Mouse (Mus musculus) gastrocnemius, postnatal 25 days (tissue): ENCODE measurements around the gene Gp2. TPM values are rescaled to one million over a fixed set of nuclear protein-coding genes. Genes with fewer than 3 reads are reported as not detected.

Source experiments
- DNase-seq: peaks from one replicate; pipeline ENCODE4 v3.0.0; 2022
- long read RNA-seq, 2 experiments: library from polyadenylated mRNA; stranded (forward); transcript quantifications; one replicate each; pipeline ENCODE4 v2.0.0; 2021
- total RNA-seq, 2 experiments: library from RNA; stranded (reverse); gene quantifications; 1 replicate in 1 of 2; 2 replicates in 1 of 2; pipeline ENCODE4 v1.2.3; 2021

Gp2 gene
- not detected for total RNA-seq
- long read RNA-seq, experiment 1, result 0 reads
- long read RNA-seq, experiment 2, result 0 reads

DNA sequence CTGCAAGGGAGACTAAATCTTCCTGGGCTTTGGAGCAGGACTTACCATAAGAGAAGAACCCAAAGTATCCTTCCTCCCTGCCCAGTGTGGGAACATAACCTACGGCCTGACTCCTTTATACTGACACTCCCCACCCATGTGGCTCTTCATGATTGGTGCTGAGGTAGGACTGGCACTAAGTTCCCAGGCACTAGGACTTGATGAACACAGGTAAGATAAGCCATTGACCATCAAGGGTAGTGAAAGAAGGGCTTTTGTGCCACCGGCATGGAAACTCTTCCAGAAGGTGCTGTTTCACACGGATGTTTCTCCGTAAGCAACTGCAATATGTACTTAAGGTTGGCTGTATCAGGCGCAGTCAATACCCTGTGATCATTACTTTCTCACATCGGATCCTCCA lies at the start of gene Gp2:
Gene Gp2 (minus strand): TSS at position 101 of the 400 bp plus-strand sequence.
- no peak for DNase-seq

DNA sequence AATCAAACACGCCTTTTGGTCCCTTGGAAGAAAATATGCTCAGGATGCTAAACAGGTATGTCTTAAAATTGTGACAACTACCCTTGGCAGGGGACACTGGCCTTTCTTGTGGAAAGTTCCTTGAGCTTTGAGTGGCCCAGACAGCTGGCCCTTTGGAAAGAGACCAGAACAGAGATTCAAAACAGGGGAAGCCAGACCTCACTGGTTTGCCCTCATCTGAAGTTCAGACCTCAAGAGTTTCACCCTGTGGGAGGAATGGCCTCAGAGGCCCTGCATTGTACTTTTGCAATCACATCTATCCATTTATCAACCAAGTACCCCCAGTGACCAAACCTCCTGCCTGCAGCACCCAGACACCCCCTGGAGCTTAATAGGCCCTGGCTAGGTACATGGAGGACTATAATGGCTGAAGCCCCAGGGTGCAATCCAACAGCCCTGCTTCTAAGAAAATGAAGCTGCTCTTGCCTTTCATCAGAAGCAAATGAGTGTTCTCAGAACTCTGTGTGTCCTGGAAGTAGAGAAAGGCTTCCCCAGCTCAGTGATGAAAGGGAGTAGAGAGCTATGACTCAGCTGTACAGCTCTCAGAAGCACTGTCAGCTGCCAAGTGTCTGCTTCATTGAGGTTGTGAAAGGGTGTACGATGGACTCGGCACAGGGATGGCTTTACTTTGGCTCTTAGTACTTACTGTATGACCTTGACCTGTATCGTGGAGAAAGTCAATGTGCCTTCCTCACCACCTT lies 31.1 kb upstream of the Gp2 start:
- DNase-seq, result no peak

DNA sequence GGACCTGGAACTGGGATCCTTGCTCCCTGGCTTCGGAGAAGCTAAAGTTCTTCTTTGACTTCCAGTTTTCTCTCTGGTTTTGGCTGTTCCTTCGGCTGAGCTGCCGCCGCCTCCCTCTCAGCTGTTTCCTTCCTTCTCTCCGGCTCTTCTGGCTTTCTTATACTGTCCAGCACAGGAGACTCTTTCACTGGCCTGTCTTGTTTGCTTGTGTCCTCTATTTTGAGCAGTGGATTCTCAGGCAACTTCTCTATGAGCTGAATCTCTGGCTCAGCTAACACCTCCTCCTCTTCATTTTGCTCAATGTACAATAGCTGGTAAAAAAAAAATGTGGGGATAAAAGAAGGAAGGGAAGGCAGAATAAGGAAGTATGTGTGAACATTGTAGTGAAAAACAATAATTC lies 27.6 kb upstream of the Gp2 start:
- no peak for DNase-seq

DNA sequence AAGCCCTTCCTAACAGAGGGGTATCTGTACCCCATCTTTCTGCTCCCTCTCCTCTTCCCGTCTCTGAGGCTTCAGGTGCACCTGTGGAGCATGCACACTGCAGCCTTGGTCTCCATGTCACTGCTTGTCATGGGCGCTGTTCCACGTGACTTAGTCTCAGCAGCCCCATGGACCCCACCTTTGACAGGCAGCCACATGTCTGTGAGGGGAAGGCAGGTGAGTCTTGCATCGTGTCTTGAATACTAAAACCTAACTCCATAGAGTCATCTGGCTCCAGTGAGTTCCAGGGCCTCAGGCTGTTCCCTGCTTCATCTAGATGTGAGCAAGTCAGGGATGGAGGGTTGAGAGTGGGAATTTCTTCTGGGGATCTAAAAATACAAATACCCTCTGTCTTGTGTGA lies 25.1 kb upstream of the Gp2 start:
- DNase-seq, result no peak

DNA sequence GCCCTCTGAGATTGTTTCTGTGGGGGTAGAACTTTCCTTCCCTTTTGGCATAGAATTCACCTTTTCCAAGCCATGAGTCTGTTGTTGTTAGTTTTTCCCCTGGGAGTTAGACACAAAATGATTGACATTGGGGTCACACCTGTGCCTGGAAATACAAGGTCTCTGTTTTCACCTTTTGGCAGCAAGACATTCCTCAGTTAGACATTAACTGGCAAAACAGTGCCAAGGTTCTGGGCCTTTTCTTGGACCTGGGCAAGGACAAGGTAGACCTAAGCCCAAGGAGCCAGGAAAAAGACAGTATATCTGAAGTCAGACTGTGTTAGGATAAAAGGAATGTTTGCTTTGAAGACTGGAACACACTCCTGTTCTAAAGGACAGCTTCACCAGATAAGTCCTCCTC lies 20.2 kb upstream of the Gp2 start, which contains the start of gene Umod:
Gene Umod (minus strand): TSS at position 27 of the 400 bp plus-strand sequence.
- DNase-seq, result no peak

DNA sequence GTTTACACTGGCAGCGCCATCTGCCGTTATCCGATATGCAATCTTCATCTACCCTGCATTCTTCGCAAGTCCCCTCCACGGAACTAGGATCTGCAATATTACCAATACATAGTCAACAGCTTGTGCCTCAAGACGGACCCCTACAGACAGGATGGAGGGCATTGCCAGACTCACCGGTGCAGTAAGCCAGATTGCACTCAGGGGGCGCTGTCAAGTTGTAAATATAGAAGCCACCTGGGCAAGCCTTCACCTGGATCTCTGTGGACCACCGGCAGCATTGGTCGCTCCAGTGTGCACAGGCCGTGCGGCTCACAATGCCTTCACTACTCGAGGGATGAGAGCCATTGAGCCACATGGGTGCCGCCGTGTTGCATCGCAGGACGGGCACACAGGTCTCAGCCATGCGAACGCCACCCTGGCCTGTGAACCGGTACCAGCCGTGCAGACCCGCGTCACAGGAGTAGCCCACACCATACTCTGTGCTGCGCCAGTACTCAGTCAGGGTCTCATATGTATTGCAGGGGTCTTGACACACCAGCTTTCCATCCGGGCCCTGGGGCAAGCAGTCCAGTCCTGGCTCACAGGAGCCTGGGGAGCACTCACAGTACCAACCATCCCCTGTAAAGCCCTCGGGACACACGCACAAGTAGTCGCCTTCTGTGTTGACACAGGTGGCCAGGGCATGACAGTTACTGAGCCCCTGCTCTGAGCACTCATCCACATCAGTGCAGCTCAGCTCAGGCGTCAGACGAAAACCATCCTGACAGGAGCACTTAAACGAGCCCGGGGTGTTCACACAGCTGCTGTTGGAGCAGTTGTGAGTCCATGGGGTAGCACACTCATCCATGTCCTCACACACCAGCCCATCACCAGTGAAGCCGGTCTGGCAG lies 17.7 kb upstream of the Gp2 start:
- DNase-seq, result no peak

DNA sequence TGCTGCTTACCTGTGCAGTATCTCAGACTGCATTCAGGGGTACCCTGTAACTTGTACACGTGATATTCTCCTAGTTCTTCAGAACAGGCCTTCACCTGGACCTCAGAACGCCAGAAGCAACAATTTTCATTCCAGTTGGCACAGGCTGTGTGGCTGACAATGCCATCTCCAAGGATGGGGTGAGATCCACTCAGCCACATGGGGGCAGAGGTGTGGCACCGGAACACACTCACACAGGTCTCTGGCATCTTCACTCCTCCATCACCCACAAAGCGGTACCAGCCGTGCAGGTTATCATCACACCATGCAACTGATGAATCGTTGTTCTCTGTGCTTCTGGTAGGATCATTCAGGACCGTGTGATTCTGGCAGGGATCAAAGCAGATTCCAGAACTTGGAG lies 4.9 kb downstream of the Gp2 start:
- DNase-seq, result no peak

DNA sequence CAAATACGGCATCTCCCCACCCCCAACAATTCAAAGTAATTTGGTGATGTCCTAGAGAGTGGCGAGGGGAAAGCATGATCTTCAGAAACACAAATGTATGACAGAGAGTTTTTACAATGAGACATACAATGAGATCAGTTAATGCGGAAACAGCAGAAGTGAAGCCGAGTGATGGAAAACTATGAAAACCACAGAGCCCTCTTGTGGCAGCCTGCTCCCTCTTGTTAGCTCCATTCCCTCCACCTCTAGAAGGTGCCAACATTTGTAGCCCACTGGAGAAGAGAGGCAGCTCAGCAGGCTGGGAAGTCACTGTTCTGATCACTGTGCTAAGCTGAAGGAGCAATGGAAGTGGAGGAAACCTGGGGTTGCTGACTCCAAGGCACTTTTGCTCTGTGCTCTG lies 15.2 kb downstream of the Gp2 start:
- no peak for DNase-seq

DNA sequence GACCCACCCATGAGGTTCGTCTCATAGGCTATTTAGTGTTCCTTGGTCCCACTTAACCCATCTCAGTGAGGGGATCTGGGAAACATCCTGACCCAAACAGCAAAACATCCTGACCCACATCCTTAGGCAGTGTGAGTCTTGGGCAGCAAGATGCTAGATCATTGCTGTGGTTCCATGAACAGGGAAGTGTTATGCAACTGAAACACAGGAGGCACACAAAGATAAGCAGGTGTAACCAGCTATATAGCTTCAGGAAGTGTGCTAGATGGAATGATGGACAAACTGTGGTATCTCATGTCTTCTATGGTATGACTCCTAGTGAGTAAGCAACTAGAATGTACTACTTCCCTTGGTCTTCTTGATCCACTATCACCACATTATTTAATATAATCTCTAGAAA lies 17.1 kb downstream of the Gp2 start:
- DNase-seq, result no peak

DNA sequence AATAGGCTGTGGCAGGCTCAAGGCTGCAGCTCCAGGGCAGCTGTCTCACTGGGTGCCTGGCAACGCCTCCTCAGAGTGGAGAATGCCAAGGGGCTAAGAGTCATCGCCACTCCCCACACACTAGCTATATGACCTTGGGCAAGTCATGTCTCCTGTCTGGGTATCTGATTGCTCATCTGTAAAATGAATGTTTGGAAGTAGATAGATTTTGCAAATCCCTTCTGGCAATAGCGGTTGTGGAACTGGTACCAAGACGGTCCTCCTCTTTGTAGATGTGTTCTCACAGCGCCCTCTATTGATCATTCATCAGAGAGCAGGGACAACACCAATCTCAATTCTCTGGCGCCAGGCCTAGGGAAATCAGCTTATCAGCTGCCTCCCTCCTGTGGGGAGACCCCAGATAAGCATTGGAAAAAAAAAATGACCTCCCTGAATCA lies 31.9 kb downstream of the Gp2 start:
- DNase-seq, result no peak

DNA sequence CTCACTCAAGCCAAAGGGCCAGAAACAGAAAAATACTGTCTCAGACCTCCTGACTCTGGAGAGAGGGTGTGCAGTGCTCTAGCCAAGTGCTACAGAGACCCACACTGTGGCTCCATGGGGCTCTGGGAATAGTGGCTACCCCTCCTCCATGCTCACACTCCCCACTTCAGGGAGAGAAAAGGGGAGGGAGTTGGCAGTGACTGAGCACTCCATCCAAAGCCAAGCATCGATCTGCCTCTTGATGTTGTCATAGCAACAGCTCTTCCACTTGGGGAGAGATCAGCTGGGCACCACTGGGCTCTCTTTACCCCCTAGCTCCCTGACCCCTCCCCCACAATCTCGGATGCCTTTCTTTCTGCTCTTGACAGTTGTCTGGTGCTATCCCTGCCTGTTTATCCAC lies 38.4 kb downstream of the Gp2 start:
- DNase-seq, result no peak

DNA sequence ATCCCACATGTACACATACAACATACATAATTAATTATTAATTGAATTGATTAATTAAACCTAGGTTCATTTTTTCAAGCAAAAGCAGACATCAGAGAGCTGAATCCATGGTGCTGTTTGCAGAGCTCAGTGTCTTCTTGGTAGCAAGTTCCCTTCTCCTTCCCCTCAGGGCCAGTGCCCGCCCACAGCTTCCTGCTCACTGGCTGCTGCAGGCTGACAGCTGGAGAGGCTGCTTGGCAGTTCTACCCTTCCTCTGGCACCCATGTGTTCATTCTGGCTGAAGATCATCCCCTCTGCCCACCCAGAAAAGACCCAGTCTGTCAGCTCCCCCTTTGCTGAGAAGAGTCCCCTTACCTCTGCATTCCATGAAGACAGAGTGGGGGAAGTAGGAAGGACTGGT lies 40.6 kb downstream of the Gp2 start:
- DNase-seq, result no peak

DNA sequence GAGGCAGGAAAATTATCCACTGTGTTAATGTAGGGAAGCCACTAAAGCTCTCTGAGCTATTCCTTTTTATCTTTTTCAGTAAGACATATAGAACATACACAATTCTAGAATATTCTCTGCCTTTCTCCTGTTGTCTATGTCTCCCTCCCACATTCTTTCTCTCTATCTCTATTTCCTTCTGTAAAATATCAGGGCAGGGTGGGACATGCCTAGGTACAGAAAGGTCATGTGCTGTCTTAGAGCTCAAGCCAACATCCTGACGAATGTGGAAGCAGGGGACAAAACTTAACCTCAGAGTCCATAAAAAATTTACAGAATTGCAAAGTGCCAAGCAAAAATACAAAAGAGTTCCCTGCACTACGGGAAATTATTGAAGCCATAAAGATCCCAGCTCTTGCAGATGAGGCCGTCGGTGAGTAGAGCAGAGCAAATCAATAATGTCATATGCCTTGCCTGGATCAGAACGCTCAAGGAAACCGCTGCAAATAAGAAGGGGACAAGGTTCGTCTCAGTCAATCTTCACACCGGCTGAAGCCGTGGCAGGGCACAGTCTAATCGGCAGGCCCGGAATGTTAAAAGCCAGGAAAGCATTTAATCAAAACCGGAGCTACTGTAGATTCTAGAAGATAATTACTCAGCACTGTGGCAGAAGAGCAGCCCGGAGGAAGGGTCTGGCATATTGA lies 64.9 kb downstream of the Gp2 start:
- no peak for DNase-seq

Other genes with a start within 250 kb of the Gp2 start
- gene Umod, start 20.0 kb upstream of the Gp2 start, total RNA-seq, result not detected
- under 1 TPM; 0.18 to 0.78 TPM for gene Acsm5, start 60.2 kb upstream of the Gp2 start, total RNA-seq
- gene Pdilt, start 64.2 kb upstream of the Gp2 start, total RNA-seq, result not detected
- not detected for gene Acsm2, start 95.1 kb upstream of the Gp2 start, total RNA-seq
- gene Acsm1, start 147.7 kb upstream of the Gp2 start, total RNA-seq, result not detected
- not detected for gene Acsm4, start 230.7 kb upstream of the Gp2 start, total RNA-seq